Mouse (Mus musculus): ENCODE results near the gene Hibch.
"Not testable (repeated sequence)": the region's sequence is repeated elsewhere in the genome, so short reads cannot be mapped to it uniquely, and the experiment has no call there.

Hibch gene

DNA sequence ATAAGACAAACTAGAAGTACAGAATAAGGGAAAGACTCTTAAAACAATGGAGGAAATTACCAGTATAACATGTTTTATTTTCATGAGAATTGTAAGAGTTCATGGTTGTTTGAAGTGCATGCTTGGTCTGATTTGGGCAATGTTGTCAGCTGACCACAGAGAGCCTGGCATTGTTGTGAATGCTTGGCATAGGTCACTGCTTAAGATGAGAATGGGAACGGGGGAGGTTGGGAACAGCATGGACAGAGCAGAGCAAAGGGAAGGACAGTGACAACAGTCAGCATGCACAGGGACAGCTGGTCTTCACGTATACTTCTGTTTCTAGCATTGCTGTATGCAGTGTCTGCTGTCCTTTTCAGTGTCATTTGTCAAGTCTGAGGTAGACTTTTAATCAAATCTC lies 39.5 kb downstream of the Hibch start:
- no peak for DNase-seq (ENCODE audit: low spot score in 2 of 2)

DNA sequence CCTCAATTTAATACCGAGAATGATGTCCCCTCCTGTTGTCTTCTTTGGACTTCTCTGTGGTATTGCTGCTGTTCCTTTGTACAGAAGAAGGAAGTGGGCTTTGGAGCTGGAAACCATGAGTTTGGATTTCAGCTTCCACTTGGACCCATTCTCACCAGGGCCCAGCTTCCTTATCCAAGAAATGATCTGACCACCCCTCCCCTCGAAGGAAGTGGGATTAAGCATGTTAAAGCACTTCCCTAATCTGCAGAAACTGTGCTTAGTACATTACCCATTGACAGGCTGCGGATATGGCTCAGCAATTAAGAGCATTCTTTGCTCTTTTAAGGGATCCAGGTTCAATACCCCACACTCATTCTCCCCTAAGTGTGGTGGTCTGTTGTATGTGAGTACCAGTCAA lies 65.1 kb downstream of the Hibch start:
- DNase-seq (ENCODE audit: low spot score in 2 of 2), result no peak

DNA sequence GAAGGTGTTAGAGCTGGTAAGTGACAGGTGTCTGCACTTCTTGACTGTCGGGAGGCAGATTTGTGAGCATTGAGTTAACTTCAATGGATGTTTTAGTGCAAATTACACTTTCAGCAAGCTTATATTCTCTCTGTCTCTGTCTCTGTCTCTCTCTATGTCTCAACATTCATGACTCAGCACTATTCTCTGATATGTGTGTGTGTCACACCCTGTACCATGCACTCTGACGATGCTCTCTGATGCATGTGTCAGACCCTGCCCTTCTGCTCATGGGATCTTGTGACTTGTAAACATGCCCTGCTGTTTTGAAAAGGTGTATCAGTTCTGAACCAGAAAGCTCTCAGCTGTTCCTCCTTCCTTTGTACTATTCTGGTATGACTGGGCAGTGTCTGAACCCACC lies 71.9 kb downstream of the Hibch start:
- DNase-seq (ENCODE audit: low spot score in 2 of 2), result no peak

- not testable (repeated sequence) for DNase-seq (ENCODE audit: low spot score in 2 of 2)
Observed at GRCm38 (mm10) chr1:52918897-52919296, 74.2 kb downstream of the Hibch start.

DNA sequence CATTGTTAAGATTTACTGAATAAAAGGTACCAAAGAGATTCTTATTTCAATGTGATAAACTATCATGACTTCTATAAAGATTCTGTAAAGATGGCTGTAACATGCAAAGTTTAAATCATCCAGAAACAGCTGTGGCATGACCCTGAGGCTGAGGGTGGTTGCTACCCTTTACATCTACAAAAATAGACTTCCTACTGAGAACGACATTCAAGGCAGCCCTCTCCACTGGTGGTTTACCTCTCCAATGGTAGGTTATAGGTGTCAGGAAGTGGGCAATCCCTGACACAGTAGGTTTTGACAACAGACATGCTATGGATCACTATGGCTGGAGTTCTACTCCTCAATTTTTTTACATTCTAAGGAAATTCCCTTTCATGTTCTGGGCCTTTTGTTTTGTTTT lies 79.8 kb downstream of the Hibch start:
- DNase-seq (ENCODE audit: low spot score in 2 of 2), result not testable (repeated sequence)

- DNase-seq (ENCODE audit: low spot score in 2 of 2), result no peak
Observed at GRCm38 (mm10) chr1:52934494-52934893, 89.8 kb downstream of the Hibch start.

DNA sequence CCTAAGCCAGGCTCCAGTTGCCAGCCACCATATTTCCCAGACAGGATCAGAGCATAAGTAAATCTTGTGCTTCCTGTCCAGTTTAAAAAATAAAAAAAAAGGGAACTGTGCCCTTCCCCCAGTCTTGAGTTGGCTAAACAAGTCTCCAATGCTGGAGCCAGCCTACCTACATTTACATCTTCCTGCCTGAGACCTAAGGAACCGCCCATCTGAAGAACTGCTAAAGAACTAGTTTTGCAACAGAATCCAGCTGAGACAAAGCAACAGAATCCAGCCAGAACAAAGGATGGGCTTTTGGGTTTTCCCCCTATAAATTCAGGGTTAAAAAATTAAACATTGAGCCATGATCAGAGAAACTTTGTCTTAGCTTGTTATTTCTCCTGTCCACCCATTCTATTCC lies 94.3 kb downstream of the Hibch start:
- DNase-seq (ENCODE audit: low spot score in 2 of 2), result no peak

DNA sequence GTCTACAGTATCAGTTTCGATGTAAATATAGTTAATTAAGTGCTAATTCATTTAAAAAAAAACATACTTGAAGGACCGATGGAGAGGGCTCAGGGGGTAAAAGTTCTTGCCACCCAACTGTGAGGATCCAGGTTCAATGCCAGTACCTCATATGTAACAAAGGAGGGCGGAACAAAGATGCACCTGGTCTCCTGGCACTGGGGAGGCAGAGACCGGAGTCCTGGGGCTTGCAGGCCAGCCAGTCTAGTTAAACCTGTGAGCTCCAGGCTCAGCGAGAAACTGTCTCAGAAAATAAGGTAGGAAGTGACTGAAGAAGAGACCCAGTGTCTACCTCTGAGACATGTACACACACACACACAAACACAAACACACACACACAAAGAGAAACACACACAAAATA lies 103.2 kb downstream of the Hibch start:
- DNase-seq (ENCODE audit: low spot score in 2 of 2), result no peak

- DNase-seq (ENCODE audit: low spot score in 2 of 2), result no peak
Observed at GRCm38 (mm10) chr1:52951146-52951868, 106.6 kb downstream of the Hibch start.

DNA sequence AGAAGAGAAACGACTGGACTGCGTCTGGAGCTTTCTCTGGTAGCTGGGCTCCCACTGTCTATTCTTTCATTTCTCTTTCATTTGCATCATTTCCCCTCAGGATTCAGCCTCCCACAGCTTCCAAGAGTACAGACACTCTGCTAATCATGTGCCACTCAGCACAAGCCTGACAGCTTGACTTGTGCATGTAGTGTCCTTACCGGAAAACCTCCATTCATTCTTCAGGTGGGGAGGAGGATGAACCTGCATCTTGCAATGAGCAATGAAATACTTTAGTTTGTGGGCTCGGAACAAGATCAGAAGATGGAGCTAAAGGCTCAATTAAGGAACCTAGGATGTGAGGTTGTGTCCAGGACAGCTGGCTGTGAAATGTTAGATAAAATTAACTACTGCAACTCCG lies 107.4 kb downstream of the Hibch start:
- no peak for DNase-seq (ENCODE audit: low spot score in 2 of 2)

DNA sequence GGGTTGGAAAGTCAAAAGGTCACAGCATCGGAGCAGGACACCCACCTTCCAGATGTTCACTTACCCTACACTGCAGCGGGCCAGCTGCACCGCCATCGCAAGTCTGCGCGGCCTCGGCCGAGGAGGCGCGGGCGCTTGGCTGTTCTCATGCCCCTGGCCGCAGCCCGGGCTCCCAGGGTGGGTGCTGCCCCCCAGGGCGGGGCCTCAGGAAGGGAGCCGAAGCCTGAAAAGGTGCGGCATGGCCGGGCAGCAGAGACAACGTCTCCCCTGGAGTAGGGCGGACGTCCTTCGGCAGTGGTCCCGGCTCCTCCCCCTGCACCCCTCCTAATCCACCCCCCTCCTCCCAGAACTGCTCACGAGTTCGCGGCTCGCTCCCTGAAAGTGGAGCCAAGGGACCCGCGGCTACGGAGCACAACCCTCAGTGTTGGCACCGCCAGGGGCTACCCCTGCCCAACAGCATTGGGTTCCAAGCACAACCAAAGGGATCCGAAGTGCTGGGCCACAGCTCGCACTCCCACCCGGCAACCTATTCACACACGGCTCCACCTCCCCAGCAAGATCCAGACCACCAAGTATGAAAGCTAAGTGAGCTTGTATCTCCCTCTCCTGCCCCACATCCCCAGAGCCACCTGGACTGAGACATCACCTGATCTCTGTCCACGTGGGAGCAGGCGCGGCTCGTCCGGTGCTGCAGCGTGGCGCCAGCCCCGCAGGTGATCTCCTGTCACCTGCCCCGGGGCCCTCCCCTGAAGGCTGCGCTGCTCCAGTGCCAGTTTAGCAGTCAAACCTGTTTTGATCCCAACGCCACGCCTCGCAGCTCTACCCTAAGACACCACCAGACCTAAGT lies 108.0 kb downstream of the Hibch start:
- peak in 1 of 2 experiments; percentile 13 for DNase-seq (ENCODE audit: low spot score in 2 of 2)

GRCm38 (mm10) chr1:52953548-52953947 lies 108.8 kb downstream of the Hibch start:
- no peak for DNase-seq (ENCODE audit: low spot score in 2 of 2)

- no peak for DNase-seq (ENCODE audit: low spot score in 2 of 2)
Observed at GRCm38 (mm10) chr1:52954456-52954855, 109.7 kb downstream of the Hibch start.

DNA sequence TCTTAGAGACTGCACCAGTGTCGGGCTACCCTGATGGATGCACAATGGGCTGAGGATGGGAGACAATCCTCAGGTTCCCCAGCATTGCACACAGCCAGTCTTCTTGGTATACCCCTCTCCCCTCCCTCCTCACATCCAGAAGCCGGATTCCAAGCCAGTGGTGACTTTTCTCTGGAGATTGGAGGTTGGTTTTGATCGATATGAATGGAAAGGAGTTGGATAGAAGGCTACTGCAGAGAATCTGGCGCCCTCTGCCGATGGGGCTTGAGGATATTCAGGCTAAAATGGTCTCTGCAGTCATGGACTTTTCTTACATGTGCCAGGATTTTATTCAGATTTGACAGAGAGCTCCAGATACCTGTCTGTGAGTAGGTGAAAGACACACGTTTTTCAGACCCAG lies 110.4 kb downstream of the Hibch start:
- no peak for DNase-seq (ENCODE audit: low spot score in 2 of 2)

DNA sequence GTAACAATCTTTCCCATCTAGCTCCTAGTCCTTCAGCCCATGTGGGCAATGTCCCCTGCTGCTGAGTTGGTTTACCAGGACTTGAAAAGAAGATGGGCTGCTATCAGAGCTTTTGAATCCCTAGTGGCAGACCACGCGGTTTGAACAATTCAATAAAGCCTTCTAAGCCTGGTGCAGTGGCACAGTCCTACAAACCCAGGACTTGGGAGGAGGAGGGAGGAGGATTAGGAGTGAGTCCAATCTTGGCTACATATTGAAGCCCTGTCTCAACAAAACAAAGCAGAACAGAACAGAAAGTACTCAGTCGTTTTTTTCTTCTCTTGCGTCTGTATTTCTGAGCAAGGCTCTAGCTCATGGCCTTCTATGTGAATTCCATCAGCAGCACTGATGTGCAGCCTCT lies 112.0 kb downstream of the Hibch start:
- DNase-seq (ENCODE audit: low spot score in 2 of 2), result no peak

DNA sequence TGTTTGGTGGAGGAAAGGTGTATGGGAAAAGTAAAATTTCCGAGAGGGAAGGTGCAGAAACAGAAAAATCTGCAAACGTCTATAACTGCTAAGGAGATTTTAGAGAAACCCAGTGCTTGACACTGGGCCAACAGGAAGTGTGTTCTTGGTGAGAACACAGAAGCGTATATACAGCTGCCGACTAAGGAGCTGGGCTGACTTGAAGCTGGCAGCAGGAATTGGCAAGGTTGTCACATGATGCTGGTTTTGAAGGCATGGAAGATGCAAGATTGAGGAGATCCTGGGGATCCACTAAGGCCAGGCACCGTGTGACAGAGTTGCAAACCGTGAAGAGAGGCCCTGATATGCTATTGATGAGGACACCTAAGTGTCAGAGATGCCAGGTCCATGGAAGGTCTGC lies 115.5 kb downstream of the Hibch start:
- no peak for DNase-seq (ENCODE audit: low spot score in 2 of 2)

DNA sequence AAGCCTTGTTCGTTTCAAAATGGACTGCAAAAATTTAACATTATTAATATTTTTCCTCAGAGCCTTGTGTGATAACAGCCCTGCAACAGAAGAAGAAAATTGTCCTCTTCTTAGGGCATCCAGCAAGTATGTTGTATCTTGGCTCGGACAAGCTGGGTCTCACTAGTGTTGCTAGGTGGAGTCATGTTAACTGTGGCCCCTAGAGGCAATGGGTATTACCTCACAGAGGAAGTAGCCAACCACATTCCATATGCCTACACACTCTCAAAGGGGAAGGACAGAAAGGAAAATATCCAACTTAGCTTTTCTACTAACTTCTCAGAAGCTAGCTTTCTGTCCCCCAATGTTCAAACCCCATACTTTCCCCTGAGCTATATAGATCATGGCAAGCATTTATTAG lies 118.4 kb downstream of the Hibch start:
- DNase-seq (ENCODE audit: low spot score in 2 of 2), result no peak

GRCm38 (mm10) chr1:52964581-52964980 lies 119.9 kb downstream of the Hibch start:
- DNase-seq (ENCODE audit: low spot score in 2 of 2), result no peak
